Mouse (Mus musculus) CH12.LX (cell line): ENCODE data around the gene Cckbr. TPM values are rescaled to one million over a fixed set of nuclear protein-coding genes. Genes with fewer than 3 reads are reported as not detected.

Experiments used
- DNase-seq: peaks from one replicate; pipeline ENCODE4 v3.0.0-alpha.2; 2013; ENCODE audit errors: extremely low read depth
- H3K27ac ChIP-seq: 2 replicates; pipeline ENCODE4 v1.5.1; 2012; ENCODE audit warnings: low read depth, mild to moderate bottlenecking, control low read depth, moderate library complexity; ENCODE audit not compliant: insufficient read depth
- H3K27me3 ChIP-seq: replicated peaks from 2 replicates; pipeline ENCODE3; 2012; ENCODE audit warnings: inconsistent platforms
- H3K36me3 ChIP-seq, 2 experiments: replicated peaks in 1 of 2; 2 replicates each; pipeline versions ENCODE3 to v1.6.1; 2012; ENCODE audit warnings: inconsistent platforms in 1 of 2, low read length in 1 of 2, mild to moderate bottlenecking in 1 of 2, mixed read lengths in 1 of 2, moderate library complexity in 1 of 2; ENCODE audit not compliant: control insufficient read depth in 1 of 2, insufficient read depth in 1 of 2
- H3K4me1 ChIP-seq, 2 experiments: 2 replicates each; pipeline ENCODE4 v1.6.1; 2012; ENCODE audit warnings: inconsistent platforms in 1 of 2, moderate library complexity in 1 of 2; ENCODE audit not compliant: insufficient read depth in 2 of 2, control insufficient read depth in 1 of 2
- H3K4me2 ChIP-seq: 2 replicates; pipeline ENCODE4 v1.6.1; 2012; ENCODE audit warnings: low read depth, mild to moderate bottlenecking, control low read depth; ENCODE audit not compliant: poor library complexity, insufficient read depth, severe bottlenecking
- H3K4me3 ChIP-seq, 3 experiments: fragments of 150-350 bp in 1 of 3; sonication (generic) in 1 of 3; replicated peaks in 1 of 3; 2 replicates each; pipeline versions ENCODE3 to v1.5.1; 2011 to 2012; ENCODE audit warnings: low read depth in 2 of 3, low read length in 2 of 3, mild to moderate bottlenecking in 2 of 3, moderate library complexity in 2 of 3, control low read depth in 1 of 3, improper control_type of control experiment in 1 of 3, inconsistent platforms in 1 of 3, mixed read lengths in 1 of 3; ENCODE audit not compliant: poor library complexity in 1 of 3
- H3K79me2 ChIP-seq: replicated peaks from 2 replicates; pipeline ENCODE4 v1.6.1; 2012; ENCODE audit warnings: mild to moderate bottlenecking, moderate library complexity; ENCODE audit not compliant: control insufficient read depth, poor library complexity, insufficient read depth, severe bottlenecking; ENCODE audit errors: extremely low read depth
- H3K9ac ChIP-seq: 2 replicates; pipeline ENCODE4 v1.6.1; 2012; ENCODE audit warnings: low read depth, mild to moderate bottlenecking, control low read depth, moderate library complexity; ENCODE audit not compliant: insufficient read depth
- H3K9me3 ChIP-seq: replicated peaks from 2 replicates; pipeline ENCODE3; 2012; ENCODE audit warnings: low read length, inconsistent platforms, mixed read lengths
- BHLHE40 ChIP-seq: IDR thresholded peaks from 2 replicates; pipeline ENCODE4 v1.6.1; 2011; ENCODE audit warnings: mild to moderate bottlenecking, low read depth, low read length, improper control_type of control experiment
- CHD1 ChIP-seq: IDR thresholded peaks from 2 replicates; pipeline ENCODE4 v1.6.1; 2012; ENCODE audit warnings: low read depth, low read length, improper control_type of control experiment, inconsistent platforms
- CHD2 ChIP-seq: IDR thresholded peaks from 2 replicates; pipeline ENCODE4 v1.6.1; 2011; ENCODE audit warnings: low read length, improper control_type of control experiment
- E2F4 ChIP-seq: IDR thresholded peaks from 2 replicates; pipeline ENCODE4 v1.6.1; 2011; ENCODE audit warnings: low read depth, low read length, improper control_type of control experiment; ENCODE audit not compliant: insufficient replicate concordance
- EP300 ChIP-seq: IDR thresholded peaks from 2 replicates; pipeline ENCODE4 v1.6.1; 2011; ENCODE audit warnings: low read length, improper control_type of control experiment
- GABPA ChIP-seq: IDR thresholded peaks from 2 replicates; pipeline ENCODE4 v1.6.1; 2012; ENCODE audit warnings: low read depth, low read length, improper control_type of control experiment, inconsistent platforms; ENCODE audit not compliant: insufficient replicate concordance
- HCFC1 ChIP-seq: IDR thresholded peaks from 2 replicates; pipeline ENCODE4 v1.6.1; 2012; ENCODE audit warnings: low read depth, mild to moderate bottlenecking, inconsistent platforms, low read length, improper control_type of control experiment
- IRF4 ChIP-seq: IDR thresholded peaks from 2 replicates; pipeline ENCODE4 v1.6.1; 2014; ENCODE audit warnings: low read depth, mild to moderate bottlenecking, inconsistent platforms, low read length, improper control_type of control experiment
- JUND ChIP-seq: conservative IDR thresholded peaks from 2 replicates; pipeline ENCODE4 v1.6.1; 2011; ENCODE audit warnings: low read depth, low read length, improper control_type of control experiment
- KAT2A ChIP-seq: IDR thresholded peaks from 2 replicates; pipeline ENCODE4 v1.6.1; 2012; ENCODE audit warnings: low read length, improper control_type of control experiment, inconsistent platforms; ENCODE audit not compliant: insufficient replicate concordance
- MAFK ChIP-seq: IDR thresholded peaks from 2 replicates; pipeline ENCODE4 v1.6.1; 2011; ENCODE audit warnings: low read length, improper control_type of control experiment; ENCODE audit not compliant: insufficient replicate concordance
- MAX ChIP-seq: IDR thresholded peaks from 2 replicates; pipeline ENCODE4 v1.6.1; 2011; ENCODE audit warnings: low read length, improper control_type of control experiment
- MAZ ChIP-seq: IDR thresholded peaks from 2 replicates; pipeline ENCODE4 v1.6.1; 2012; ENCODE audit warnings: low read depth, mild to moderate bottlenecking, inconsistent platforms, low read length, improper control_type of control experiment, moderate library complexity
- MEF2A ChIP-seq: IDR thresholded peaks from 2 replicates; pipeline ENCODE4 v1.6.1; 2014; ENCODE audit warnings: low read depth, mild to moderate bottlenecking, inconsistent platforms, low read length, improper control_type of control experiment, borderline replicate concordance
- MXI1 ChIP-seq: IDR thresholded peaks from 2 replicates; pipeline ENCODE4 v1.6.1; 2011; ENCODE audit warnings: mild to moderate bottlenecking, low read depth, low read length, improper control_type of control experiment
- NRF1 ChIP-seq: IDR thresholded peaks from 2 replicates; pipeline ENCODE4 v1.6.1; 2014; ENCODE audit warnings: low read depth, mild to moderate bottlenecking, inconsistent platforms, low read length, improper control_type of control experiment, moderate library complexity
- PAX5 ChIP-seq: IDR thresholded peaks from 2 replicates; pipeline ENCODE4 v1.6.1; 2012; ENCODE audit warnings: low read length, inconsistent platforms, mixed read lengths
- POLR2AphosphoS2 ChIP-seq: IDR thresholded peaks from 2 replicates; pipeline ENCODE4 v1.6.1; 2011; ENCODE audit warnings: low read depth, low read length, improper control_type of control experiment
- RAD21 ChIP-seq: IDR thresholded peaks from 2 replicates; pipeline ENCODE4 v1.6.1; 2011; ENCODE audit warnings: low read depth, mild to moderate bottlenecking, low read length, improper control_type of control experiment, moderate library complexity
- RCOR1 ChIP-seq: conservative IDR thresholded peaks from 2 replicates; pipeline ENCODE4 v1.6.1; 2012; ENCODE audit warnings: low read depth, mild to moderate bottlenecking, inconsistent platforms, low read length, improper control_type of control experiment
- SMC3 ChIP-seq: IDR thresholded peaks from 2 replicates; pipeline ENCODE4 v1.6.1; 2011; ENCODE audit warnings: low read depth, low read length, improper control_type of control experiment
- TBP ChIP-seq: conservative IDR thresholded peaks from 2 replicates; pipeline ENCODE4 v1.6.1; 2011; ENCODE audit warnings: low read depth, low read length, improper control_type of control experiment
- UBTF ChIP-seq: IDR thresholded peaks from 2 replicates; pipeline ENCODE4 v1.6.1; 2012; ENCODE audit warnings: low read depth, mild to moderate bottlenecking, inconsistent platforms, low read length, improper control_type of control experiment, moderate library complexity
- USF1 ChIP-seq: IDR thresholded peaks from 2 replicates; pipeline ENCODE4 v1.6.1; 2014; ENCODE audit warnings: low read depth, mild to moderate bottlenecking, inconsistent platforms, low read length, improper control_type of control experiment
- USF2 ChIP-seq: conservative IDR thresholded peaks from 2 replicates; pipeline ENCODE4 v1.6.1; 2011; ENCODE audit warnings: low read depth, low read length, improper control_type of control experiment
- ZMIZ1 ChIP-seq: IDR thresholded peaks from 2 replicates; pipeline ENCODE4 v1.6.1; 2012; ENCODE audit warnings: low read depth, mild to moderate bottlenecking, inconsistent platforms, low read length, improper control_type of control experiment
- ZNF384 ChIP-seq: IDR thresholded peaks from 2 replicates; pipeline ENCODE4 v1.6.1; 2012; ENCODE audit warnings: low read depth, low read length, improper control_type of control experiment, inconsistent platforms
- dilution Hi-C: fragments of 300-500 bp; cut with MboI; formaldehyde crosslinking; loops from 2 replicates; pipeline ENCODE4 v1.14.3; 2020; ENCODE audit warnings: low sequenced_read_pairs; ENCODE audit not compliant: extremely low pct_unique_long_range_greater_than_20kb, extremely low pct_ligation_motif_present
- in situ Hi-C: fragments of 300-500 bp; cut with MboI; formaldehyde crosslinking; loops from 3 replicates; pipeline ENCODE4 v1.14.3; 2019; ENCODE audit warnings: low sequenced_read_pairs, low pct_ligation_motif_present, low pct_unique_long_range_greater_than_20kb, mixed read lengths
- polyA plus RNA-seq: library from polyadenylated mRNA; unstranded; fragments of >175 nt; gene quantifications from 2 replicates; pipeline ENCODE4 v1.2.1, GENCODE M21; 2012; ENCODE audit warnings: low read depth; ENCODE audit not compliant: insufficient read length
- total RNA-seq, 2 experiments: library from RNA; depleted of rRNA; stranded (reverse); fragments of 300-350 nt in 1 of 2; fragments of >200 nt in 1 of 2; gene quantifications; 2 replicates each; pipeline ENCODE4 v1.2.3; 2012 to 2014

Cckbr gene
- total and polyA plus RNA-seq, 3 experiments, result not detected

DNA sequence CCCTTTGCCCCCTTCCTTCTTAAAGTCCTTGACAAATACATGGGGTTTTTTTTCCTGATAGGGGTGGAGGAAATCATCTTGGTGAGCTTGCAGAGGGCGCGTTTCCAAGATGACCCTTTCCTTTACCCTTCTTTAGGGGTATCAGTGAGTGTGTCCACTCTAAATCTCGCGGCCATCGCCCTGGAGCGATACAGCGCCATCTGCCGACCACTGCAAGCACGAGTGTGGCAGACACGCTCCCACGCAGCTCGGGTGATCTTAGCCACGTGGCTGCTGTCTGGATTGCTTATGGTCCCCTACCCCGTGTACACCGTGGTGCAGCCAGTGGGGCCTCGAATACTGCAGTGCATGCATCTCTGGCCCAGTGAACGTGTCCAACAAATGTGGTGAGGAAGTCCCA is 8.3 kb downstream of the Cckbr start:
- DNase-seq, result no peak
- in situ Hi-C loops, result no loop called here

GRCm38 (mm10) chr7:105434798-105435197 is 9.3 kb downstream of the Cckbr start:
- H3K4me3 ChIP-seq, result no peak overlapping the region
- no peaks in the 10 kb centered on the region for H3K9me3 ChIP-seq
- no peaks in the 10 kb centered on the region for H3K27me3 ChIP-seq
- TF ChIP-seq USF2 (no peak), CHD1 (no peak), SMC3 (no peak), RCOR1 (no peak), IRF4 (no peak), MAFK (no peak), PAX5 (no peak), UBTF (no peak), HCFC1 (no peak), MAX (no peak), E2F4 (no peak), JUND (no peak), USF1 (no peak), GABPA (no peak), CHD2 (no peak), EP300 (no peak)
- H3K27ac ChIP-seq, result no peak overlapping the region
- dilution Hi-C loops, result no loop called here
- peaks cover 0 to 5% of the 10 kb centered on the region in 2 experiments; a peak in 2 of 4 replicates for H3K4me1 ChIP-seq
- H3K36me3 ChIP-seq, result peaks cover 0 to 1% of the 10 kb centered on the region in 2 experiments
- no peak for DNase-seq
- H3K9ac ChIP-seq, result no peak overlapping the region
- no peak overlapping the region for H3K4me2 ChIP-seq
- H3K79me2 ChIP-seq, result no peaks in the 10 kb centered on the region
- in situ Hi-C loops, result no loop called here

More for the DNA sequence above, 8.3 kb downstream of the Cckbr start:
- dilution Hi-C loops, result no loop called here
- no peaks in the 10 kb centered on the region for H3K79me2 ChIP-seq
- TF ChIP-seq MAZ (no peak), POLR2AphosphoS2 (no peak), BHLHE40 (no peak), USF2 (no peak), JUND (no peak), RAD21 (no peak), UBTF (no peak), ZMIZ1 (no peak), ZNF384 (no peak), RCOR1 (no peak), TBP (no peak), NRF1 (no peak), GABPA (no peak), PAX5 (no peak), KAT2A (no peak), E2F4 (no peak), MAX (no peak), MEF2A (no peak), MXI1 (no peak)
- no peak overlapping the region for H3K4me2 ChIP-seq
- no peak overlapping the region for H3K27ac ChIP-seq
- H3K9me3 ChIP-seq, result no peaks in the 10 kb centered on the region
- peaks cover 0 to 3% of the 10 kb centered on the region in 2 experiments; a peak in 1 of 4 replicates for H3K4me1 ChIP-seq
- no peak overlapping the region for H3K4me3 ChIP-seq
- no peaks in the 10 kb centered on the region for H3K36me3 ChIP-seq
- H3K27me3 ChIP-seq, result no peaks in the 10 kb centered on the region
- no peak overlapping the region for H3K9ac ChIP-seq
